Mouse (Mus musculus) T-helper 17 cell (primary cell): ENCODE results near the gene Vgf.

ENCODE experiments used
- in situ Hi-C, 2 experiments: fragments of 300-600 bp; cut with MboI, MseI; formaldehyde crosslinking; loops; 1 replicate in 1 of 2; 2 replicates in 1 of 2; pipeline ENCODE4 v1.15.1; 2025; ENCODE audit warnings: high pct_unique_total_duplicates in 2 of 2

Gene Vgf

GRCm38 (mm10) chr5:137068711-137069110, 42.5 kb downstream of the Vgf start:
- in situ Hi-C loops = loop anchor here in 1 of 2 experiments (5.0 kb wide), 1 partner anchor 44 kb away; no protein-coding TSS in a partner anchor

GRCm38 (mm10) chr5:137070881-137071605, 44.9 kb downstream of the Vgf start:
- in situ Hi-C loops = no loop called here

GRCm38 (mm10) chr5:137072079-137072960, 46.1 kb downstream of the Vgf start, which contains the start of gene Serpine1:
Serpine1 (minus strand) TSS chr5:137072268.
- in situ Hi-C loops = no loop called here

- in situ Hi-C loops = no loop called here
These were observed 46.9 kb downstream of the Vgf start for GRCm38 (mm10) chr5:137073141-137073540.

GRCm38 (mm10) chr5:137074191-137074651, 48.0 kb downstream of the Vgf start:
- in situ Hi-C loops = no loop called here

GRCm38 (mm10) chr5:137075726-137076125, 49.5 kb downstream of the Vgf start:
- in situ Hi-C loops = no loop called here

GRCm38 (mm10) chr5:137076191-137076930, 50.2 kb downstream of the Vgf start:
- in situ Hi-C loops = no loop called here

GRCm38 (mm10) chr5:137077187-137077586, 51.0 kb downstream of the Vgf start:
- in situ Hi-C loops = no loop called here

- in situ Hi-C loops = no loop called here
These were observed 51.8 kb downstream of the Vgf start for GRCm38 (mm10) chr5:137078041-137078440.

- in situ Hi-C loops = no loop called here
These were observed 52.4 kb downstream of the Vgf start for GRCm38 (mm10) chr5:137078616-137079015.

- in situ Hi-C loops = no loop called here
These were observed 53.7 kb downstream of the Vgf start for GRCm38 (mm10) chr5:137079849-137080248.
